Mouse (Mus musculus): ENCODE measurements around the gene Dupd1. TPM values are rescaled to one million over a fixed set of nuclear protein-coding genes. Genes with fewer than 3 reads are reported as not detected.

Gene Dupd1
- total RNA-seq, 2 experiments from 2014 or later, result 0.37 TPM; not detected in 1

DNA sequence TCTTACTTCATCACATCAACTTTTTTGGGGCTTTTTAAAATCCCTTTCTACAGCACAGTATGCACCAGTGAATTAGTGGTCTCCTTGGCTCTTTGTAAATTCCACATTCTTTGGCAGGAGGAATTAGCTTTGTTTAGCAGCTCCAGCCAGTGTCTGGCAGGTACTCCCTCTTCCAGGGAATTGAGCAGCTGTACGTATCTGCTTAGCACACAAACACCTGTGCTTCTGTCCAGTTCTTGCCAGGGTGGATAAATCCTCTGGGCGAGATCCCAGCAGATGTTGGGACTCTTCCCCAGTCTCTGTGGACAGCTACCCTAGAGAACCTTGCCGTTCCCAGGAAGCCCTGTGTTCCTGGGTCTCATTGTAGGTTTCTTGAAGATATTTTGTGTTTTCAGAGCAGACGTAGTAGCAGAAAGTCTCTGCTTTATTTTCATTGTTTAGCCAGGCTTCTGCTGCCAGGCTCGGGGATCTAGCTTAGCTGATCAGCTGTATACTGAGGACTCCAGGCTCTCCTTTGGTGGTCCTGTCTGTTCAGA lies 82.6 kb downstream of the Dupd1 start:
- no peak for DNase-seq (ENCODE audit: low spot score in 2 of 2)
- intact Hi-C loops (cut with DNase I), result no loop called here

Other genes starting within 250 kb of the Dupd1 start
- 100 to 1,000 TPM; 107 to 111 TPM for gene Kat6b, start 233.1 kb downstream of the Dupd1 start, total RNA-seq (2021)
- 10 to 100 TPM; 80.4 TPM for gene Samd8, start 36.0 kb upstream of the Dupd1 start, total RNA-seq (2021)
- gene Dusp13, start 36.6 kb upstream of the Dupd1 start, total RNA-seq (2021), result not detected
- gene Vdac2, start 110.7 kb upstream of the Dupd1 start, total RNA-seq (2021), result 100 to 1,000 TPM; 209 to 217 TPM
- gene Comtd1, start 134.4 kb upstream of the Dupd1 start, total RNA-seq (2021), result 10 to 100 TPM; 25.5 to 31.1 TPM